Mouse (Mus musculus) NIH3T3 (cell line): ENCODE data around the gene Myo1a.
"Not testable (repeated sequence)": the region's sequence is repeated elsewhere in the genome, so short reads cannot be mapped to it uniquely, and the experiment has no call there.

ENCODE experiments used
- DNase-seq: peaks from one replicate; pipeline ENCODE4 v3.0.0-alpha.2; 2012; ENCODE audit warnings: low read depth

Gene Myo1a

DNA sequence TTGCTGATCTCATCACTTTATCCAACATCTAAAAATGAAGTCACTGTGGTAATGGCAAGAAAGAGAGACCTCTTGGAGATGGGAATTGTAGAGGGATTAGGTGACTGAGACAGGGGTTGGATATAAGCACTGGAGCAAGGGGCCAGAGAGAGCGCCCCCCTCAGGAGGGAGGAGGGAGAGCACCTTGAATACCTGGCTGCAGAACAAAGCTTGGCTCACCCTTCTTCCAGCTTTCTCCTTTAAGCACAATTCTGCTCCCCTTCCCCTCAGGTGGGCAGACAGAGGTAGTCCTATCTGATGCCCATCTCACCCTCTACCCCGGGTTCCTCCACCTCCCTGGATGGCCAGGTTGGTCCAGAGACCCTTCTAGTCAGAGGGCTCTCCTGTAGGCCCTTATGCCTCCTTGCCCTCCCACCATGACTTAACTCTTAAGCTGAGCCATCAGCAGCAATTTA is at the start of gene Myo1a:
Myo1a (plus strand) TSS at position 405 of the 455 bp plus-strand sequence.
- DNase-seq: no peak

DNA sequence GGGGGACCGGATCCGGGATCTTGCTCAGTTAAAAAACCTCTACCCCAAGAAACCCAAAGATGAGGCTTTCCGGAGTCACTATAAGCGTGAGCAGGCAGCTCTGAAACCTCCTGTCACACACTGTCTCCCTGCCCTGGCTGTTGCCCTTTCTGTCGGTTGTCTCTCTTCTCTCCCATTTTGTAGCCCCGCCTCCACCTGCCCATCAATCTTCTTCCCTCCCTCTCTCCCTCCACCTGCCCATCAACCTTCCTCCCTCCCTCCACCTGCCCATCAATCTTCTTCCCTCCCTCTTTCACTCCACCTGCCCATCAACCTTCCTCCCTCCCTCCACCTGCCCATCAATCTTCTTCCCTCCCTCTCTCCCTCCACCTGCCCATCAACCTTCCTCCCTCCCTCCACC is 47.4 kb upstream of the Myo1a start:
- not testable (repeated sequence) for DNase-seq

DNA sequence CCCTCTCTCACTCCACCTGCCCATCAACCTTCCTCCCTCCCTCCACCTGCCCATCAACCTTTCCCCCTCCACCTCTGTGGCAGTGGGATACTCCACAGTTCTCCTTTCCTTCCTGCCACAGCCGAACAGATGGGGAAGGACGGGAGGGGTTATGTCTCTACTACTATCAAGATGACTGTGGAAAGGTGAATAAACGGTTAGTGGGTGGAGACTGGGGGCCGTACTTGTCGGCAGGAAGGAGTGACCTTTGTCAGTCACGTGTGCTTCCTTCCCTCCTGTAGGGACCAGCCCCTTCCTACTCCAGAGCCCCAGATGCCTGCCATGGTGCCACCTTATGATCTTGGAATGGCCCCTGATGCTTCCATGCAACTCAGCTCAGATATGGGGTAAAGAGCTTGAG is 46.9 kb upstream of the Myo1a start:
- no peak for DNase-seq

DNA sequence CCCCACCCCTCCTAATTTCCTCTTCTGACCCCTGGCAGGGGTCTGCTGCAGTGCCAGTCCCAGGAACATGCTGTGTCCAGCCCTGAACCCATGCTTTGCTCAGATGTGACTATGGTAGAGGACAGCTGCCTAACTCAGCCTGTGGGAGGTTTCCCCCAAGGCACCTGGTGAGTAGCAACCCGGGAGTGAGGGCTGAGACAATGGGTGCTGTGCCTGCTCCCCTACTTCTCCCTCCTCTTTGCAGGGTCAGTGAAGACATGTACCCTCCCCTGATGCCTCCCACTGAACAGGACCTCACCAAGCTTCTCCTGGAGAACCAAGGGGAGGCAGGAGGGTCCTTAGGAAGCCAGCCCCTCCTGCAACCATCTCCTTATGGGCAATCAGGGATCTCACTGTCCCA is 45.4 kb upstream of the Myo1a start:
- no peak for DNase-seq

- no peak for DNase-seq
Observed at GRCm38 (mm10) chr10:127661291-127661914, 43.6 kb upstream of the Myo1a start.

DNA sequence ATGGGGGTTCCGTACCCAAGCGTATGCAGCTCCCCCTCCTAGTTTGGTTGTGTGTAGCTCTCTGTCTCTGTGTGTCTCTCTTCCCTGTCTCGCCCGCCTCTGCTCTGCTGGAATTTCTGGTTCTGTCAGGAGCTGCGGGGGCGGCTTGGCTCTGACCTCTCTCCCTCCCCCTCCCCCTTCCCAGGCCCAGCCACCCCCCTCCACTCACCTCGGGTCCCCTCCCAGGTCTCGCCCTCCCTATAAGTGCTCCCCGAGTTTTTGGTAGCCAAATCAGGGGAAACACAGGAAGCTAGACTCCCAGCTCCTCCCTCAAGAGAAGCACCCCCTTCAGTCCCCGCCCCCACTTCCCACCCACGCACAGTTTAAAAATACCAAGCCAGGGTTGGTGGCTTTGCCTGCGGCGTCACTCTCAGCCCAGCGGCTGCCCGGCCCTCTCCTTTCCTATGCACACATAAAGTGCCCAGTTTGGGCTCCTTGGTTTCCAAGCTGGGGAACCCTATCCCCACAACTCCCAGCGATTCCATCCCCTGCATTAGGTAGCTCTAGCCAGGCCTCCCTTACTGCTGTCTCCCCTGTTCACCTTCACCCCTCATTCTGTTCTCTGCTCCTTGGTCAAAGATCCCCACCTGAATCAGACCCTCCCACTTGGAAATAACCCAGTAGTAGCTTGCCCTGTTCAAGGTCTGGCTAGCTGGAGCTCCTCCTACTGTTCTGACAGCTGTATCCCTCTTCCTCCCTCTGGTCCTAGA is 42.9 kb upstream of the Myo1a start:
- peak; percentile 92 for DNase-seq

DNA sequence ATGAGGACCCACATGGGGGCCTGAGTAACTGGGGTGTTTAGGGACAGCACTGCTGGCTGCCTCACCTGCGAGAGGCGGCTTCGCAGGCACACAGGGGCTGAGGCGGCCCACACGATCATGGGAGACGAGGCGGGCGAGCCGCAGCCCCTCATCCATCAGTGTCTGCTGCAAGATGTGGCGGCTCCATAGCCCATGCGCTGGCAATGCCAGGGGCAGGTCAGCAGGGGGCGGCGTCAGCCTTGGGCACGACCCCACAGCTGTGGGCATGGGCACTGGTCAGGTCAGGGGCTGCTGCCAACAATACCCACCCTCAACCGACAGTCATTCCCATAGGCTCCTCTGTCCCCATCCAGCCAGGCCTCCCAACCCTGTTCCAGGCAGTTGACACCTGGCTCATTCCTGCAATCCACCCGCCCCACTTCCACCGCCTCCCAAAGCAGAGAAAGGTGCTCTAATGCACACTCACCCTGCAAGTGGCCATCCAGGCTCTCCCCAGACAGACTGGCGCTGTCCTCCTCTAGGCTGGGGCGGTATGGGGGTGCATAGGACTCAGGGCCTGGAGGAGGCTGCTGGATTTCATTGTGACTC is 42.2 kb upstream of the Myo1a start:
- peak; percentile 66 for DNase-seq

GRCm38 (mm10) chr10:127663590-127663989 is 41.4 kb upstream of the Myo1a start:
- peak; percentile 51 for DNase-seq

GRCm38 (mm10) chr10:127664166-127664565 is 40.8 kb upstream of the Myo1a start:
- DNase-seq: peak; percentile 41

- peak; percentile 29 for DNase-seq
Observed at GRCm38 (mm10) chr10:127664891-127665290, 40.1 kb upstream of the Myo1a start.

DNA sequence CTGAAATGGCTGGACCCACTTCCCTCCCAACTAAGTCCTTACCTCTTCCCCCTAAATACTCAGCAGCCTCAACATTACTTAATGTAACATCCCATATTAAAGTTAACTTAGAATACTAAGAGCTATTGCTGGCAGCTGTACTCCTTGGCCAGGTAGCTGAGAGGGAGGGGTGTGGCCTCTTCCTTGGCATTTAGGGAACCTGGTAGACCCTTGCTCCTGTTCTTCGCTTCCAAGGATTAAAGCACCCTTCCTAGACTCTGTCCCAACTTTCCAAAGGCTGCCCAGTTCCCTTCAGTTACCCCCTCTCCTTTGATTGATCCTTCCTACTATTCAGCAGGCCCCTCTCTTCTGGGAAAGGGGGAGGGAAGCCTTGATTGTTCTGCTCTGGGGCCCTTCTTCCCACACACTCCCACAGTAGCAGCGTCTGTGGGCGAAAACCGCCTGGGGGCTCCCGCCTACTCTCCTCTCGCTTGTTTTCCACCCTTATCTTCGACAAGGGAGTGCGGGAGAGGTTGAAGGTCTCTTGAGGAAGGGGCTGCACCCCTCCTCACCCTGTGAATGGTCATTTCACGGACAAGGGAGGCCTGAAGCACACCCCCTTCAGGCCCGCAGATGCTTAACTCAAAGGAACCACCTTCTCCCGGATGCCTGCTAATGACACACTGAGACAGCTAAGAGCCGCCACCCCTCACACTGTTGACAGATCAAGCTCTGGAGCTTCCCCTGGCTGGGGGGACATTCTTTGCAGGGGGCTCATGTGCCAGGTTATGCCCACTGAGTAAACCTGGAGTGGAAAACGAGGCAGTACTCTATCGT is 39.4 kb upstream of the Myo1a start:
- DNase-seq: peak; percentile 65

DNA sequence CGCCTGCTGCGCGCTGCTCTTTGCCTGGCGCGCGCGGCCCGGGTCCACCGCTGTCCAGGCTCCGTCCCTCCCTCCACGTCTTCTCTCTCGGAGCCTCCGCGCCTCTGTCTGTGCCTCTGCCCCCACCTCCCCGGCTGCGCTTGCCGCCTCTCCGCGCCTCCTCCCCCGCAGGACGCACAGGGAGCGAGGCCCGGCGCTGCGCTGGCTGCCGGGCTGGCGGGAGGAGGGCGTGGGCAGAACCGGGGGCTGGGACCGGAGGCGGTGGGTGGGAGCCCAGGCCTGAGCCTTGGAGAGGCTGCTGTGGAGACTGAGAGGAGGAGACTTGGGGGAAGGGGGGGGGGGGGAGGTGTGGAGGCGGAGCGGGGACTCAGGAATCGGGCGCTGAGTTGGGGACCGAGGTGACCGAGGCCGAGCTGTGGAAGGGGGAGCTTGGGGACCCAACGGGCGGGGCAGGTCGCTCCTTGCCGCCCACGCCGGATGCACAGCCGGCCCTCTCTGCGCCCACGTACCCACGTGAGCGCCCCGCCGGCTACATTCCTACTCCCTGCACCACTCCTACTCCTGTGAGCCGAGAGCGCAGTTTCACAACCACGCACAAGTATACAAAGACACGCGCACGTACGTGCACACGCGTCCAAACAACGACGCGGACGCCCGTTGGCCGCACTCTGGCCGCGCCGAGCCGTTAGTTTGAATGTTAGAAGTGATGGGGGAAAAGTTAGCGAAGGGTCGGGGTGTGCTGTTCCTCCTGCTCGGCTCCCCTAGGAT is 38.3 kb upstream of the Myo1a start, which contains the start of gene Nemp1:
Nemp1 (plus strand) TSS at position 401 of the 768 bp plus-strand sequence.
- DNase-seq: peak; percentile 96

- peak; percentile 99 for DNase-seq
Observed at GRCm38 (mm10) chr10:127667269-127668092, 37.5 kb upstream of the Myo1a start.

DNA sequence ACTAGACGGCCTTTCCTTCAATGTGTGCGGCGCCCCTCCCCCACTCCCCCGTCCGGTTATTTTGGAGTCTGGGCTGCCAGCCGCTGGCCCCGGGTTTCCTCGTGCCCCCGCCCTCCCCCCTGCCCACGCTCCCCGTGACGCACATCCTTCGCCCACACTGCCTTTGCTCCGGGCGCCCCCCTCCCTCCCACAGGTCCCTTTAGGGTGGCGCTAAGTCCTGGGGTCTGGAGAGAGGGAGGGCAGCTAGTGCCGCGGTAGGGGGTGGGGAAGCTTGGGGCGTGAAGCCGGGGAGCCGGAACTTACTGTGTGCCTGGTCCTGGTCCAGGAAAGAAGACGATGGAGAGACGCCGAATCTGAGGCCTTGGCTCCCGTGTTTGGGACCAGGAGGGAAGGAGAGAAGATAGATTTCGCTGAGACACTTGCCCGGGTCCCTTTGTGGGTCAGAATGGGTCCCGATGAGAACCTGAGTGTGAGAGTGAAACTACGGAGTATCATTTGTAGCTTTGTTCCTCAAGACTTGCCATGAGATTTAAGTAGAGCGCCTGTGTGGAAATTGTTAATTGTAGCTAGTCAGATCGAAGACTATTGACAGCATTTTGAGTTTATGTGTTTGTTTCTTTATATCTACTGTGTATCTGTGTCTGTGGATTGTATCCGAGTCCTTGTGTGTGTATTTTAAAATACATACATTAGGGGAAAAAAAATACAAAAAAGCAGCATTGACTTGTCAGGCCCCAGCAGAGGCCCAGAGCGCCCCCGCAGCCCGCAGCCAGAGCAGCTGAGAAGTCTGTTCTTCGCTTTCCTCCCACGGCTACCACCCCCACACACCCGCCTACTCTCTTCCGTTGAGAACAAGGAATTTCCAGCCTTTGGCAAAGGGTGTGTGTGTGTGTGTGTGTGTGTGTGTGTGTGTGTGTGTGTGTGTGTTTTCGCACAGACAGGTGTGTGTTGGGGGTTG is 36.6 kb upstream of the Myo1a start, which contains the start of gene Nab2:
Nab2 (minus strand) TSS at position 476 of the 958 bp plus-strand sequence.
- peak; percentile 94 for DNase-seq

GRCm38 (mm10) chr10:127669170-127669569 is 35.8 kb upstream of the Myo1a start:
- DNase-seq: peak; percentile 61

DNA sequence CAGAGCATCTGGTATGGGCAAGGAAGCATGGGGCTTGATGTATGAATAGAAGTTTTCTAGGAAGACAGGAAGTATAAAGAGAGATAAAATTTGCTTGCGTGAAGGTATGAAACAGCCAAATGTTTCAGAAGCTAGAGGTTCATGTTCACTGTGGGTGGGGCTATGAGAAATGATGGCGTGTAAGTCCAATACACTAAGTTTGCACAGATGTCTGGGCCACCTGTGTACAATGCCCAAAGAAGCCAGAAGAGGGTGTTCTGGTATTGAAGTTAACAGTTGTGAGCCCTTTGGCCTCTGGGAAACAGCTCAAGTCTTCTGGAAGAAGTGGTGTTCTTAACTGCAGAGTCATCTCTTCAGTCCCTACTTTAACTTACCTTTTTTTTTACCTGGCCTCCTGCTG is 34.8 kb upstream of the Myo1a start:
- DNase-seq: no peak

- peak; percentile 46 for DNase-seq
Observed at GRCm38 (mm10) chr10:127671276-127671675, 33.7 kb upstream of the Myo1a start.

DNA sequence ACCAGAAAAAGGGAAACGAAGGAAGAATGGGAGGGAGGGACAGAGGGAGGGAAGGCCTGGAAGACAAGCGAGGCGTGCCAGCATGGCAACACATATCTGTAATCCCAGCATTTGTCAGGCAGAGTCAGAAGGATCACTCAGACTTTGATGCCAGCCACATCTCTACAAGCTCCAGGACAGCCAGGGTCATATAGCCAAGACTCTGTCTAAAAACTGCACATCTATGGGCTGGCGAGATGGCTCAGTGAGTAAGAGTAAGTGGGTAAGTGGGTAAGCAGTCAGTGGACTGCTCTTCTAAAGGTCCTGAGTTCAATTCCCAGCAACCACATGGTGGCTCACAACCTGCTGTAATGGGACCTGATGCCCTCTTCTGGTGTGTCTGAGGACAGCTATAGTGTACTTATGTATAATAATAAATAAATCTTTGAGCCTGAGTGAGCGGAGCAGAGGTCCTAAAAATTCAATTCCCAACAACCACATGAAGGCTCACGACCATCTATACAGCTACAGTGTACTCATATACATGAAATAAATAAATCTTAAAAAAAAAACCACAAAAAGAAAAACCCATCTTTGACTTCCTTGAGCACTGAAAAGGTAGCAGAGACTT is 30.8 kb upstream of the Myo1a start:
- no peak for DNase-seq
